Mouse (Mus musculus) liver, embryonic 14.5 days (tissue): ENCODE measurements around the gene Nudt5.

Experiments used
- CTCF ChIP-seq: IDR thresholded peaks from 2 replicates; pipeline ENCODE4 v1.5.1; 2016; ENCODE audit warnings: antibody characterized with exemption, low read depth, control low read depth
- EP300 ChIP-seq: IDR thresholded peaks from 2 replicates; pipeline ENCODE4 v1.6.1; 2016; ENCODE audit warnings: antibody characterized with exemption, low read depth

DNA sequence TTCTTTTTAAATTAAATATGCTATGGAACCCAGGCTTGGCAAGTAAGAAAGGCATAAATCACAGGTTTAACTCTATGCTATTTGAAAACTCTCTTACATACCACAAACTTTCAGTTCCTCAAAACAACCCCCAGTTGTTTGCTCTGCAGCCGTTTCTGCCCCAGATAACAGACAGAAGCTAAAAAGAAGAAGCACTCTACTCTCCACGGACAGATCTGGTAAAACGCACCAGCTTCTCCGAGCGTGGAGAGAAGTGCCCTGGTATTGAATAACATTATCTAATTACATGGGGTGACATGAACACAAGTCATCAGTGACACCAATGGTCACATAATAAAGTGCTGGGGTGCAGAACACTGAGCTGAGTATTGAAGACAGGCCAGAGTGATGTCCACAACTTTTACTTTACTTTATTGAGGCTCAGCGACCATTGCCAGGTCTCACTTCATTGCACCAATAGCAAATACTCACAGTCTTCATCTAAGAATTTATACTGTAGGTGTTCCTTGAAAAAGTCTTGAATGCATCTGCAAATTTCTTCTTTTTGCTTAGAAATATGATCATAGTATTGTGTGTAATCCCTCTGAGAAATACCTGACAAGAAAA lies 40.3 kb upstream of the Nudt5 start:
- TF ChIP-seq CTCF (no peak), EP300 (no peak)
